Mouse (Mus musculus) neural tube, embryonic 10.5 days (tissue): ENCODE measurements at regions not wholly inside any gene's neighbourhood (a gene's known extent, or its start where the extent isn't known, plus 50 kb on each side); places are given as distances from the start of the nearest gene placed in this dataset.

ENCODE experiments used
- DNase-seq: peaks from one replicate; pipeline ENCODE4 v3.0.0-alpha.2; 2017; ENCODE audit warnings: low spot score; ENCODE audit errors: extremely low spot score

DNA sequence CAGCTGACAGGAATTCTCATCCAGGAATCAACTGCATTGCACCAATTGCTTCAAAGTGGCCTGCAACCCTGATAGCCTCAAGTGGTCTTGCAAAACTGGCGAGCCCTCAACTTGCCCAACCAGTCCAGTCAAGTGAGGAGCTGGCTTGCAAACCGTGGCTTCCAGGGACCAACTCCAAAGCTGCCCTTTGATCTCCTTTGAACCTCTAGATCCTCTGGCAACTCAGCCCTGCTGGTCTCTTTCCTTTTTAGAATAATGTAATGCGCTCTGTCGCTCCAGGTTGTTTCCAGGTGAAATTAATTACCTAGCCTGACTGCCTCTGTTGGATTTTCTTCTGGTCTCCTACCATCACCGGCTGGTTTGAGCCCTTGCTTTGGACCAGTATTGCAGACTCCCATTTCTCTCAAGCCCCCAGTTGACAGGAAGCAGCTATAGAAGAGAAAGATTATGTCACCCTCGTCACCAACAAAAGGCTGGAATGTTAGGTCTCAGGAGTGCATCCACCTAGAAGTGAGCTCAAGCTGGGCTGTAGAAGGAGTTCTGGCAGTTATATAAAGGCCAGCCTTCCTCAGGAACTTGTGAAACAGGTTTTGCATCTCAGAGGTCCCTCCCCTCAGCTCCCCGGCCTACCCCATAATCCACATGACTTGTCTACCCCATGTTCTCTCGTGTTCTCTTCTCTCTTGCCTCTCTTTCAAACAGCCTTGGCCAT, 49.8 kb upstream of the Abcd3 start:
- DNase-seq = no peak
